Comparison of ENCODE assay signal across 12 mouse cellular contexts in the genomic region with DNA sequence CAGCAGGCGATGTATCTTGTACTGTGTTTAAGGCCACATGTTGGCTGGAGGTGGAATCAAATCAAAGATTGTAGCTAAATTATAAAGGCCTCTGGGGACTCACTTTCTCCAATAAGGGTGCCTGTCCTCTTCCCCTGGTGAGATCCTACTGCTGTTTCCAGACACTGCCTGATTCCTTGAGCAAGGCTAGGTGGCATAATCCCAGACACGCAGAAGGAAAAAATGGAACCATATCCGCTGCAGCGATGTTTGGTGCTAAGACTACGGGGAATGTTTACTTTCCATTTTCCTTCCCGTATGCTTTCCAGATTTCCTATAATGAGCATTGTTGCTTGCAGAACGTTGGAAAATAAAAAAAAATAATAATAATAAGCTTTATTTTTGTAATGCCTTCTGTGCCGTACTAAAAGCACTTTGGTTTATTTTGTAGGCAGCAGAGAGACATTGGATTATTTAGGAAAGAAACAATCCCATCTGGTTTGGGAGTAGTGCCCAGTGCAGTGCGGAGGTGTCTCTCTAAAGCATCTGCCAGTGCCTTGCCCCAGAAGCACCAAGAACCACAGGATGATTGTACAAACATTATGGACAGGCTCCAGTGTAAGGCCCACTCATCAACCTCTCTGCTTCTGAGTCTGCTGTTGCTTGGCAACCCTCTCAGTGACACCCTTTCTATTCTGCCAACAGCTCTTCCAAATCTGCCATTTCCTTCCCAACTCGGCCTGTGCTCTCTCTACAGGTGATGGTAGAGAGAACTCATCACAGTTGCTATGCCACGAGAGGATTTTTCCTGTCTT. TPM values are rescaled to one million over a fixed set of nuclear protein-coding genes. Genes with fewer than 3 reads are reported as not detected.
DNase-seq lines count a peak whose midpoint lies in the region; ATAC-seq lines count a peak whose summit lies in the region.
"Had no signal": no experiment of that assay in that cellular context is flagged by ENCODE, and none has a peak within 500 bp of the region (broad histone marks: within the 10 kb centered on the region; RNA-seq: fewer than 3 reads in every experiment).

No protein-coding gene starts in this region.

- no peaks in the 10 kb centered on the region for H3K4me1 ChIP-seq in midbrain, embryonic 13.5 days (replicated peaks)
- no peaks in the 10 kb centered on the region for H3K4me1 ChIP-seq in midbrain, embryonic 11.5 days (ENCODE audit: control insufficient read depth, insufficient read depth, low read length)

- H3K9me3 ChIP-seq in midbrain, embryonic 13.5 days = no peaks in the 10 kb centered on the region
- no peaks in the 10 kb centered on the region for H3K9me3 ChIP-seq in midbrain, embryonic 11.5 days (ENCODE audit: control insufficient read depth, low read length)
- H3K9me3 ChIP-seq: heart, embryonic 15.5 days had no signal

- no peaks in the 10 kb centered on the region for H3K36me3 ChIP-seq in midbrain, embryonic 13.5 days
- H3K36me3 ChIP-seq in midbrain, embryonic 11.5 days (ENCODE audit: control insufficient read depth, insufficient read depth, low read length) = no peaks in the 10 kb centered on the region
- H3K36me3 ChIP-seq: heart, embryonic 15.5 days had no signal

- 83% methylated on average over 11 of the region's 11 CpGs for WGBS in midbrain, embryonic 13.5 days
- WGBS in midbrain, embryonic 11.5 days = 85% methylated on average over 11 of the region's 11 CpGs

- no peak overlapping the region for H3K4me2 ChIP-seq in midbrain, embryonic 13.5 days (replicated peaks)
- no peak overlapping the region for H3K4me2 ChIP-seq in midbrain, embryonic 11.5 days
- H3K4me2 ChIP-seq: heart, embryonic 15.5 days; liver, embryonic 11.5 days had no signal

- no peak for DNase-seq in midbrain, embryonic 11.5 days (ENCODE audit: low spot score, missing footprints)
- DNase-seq in layer of hippocampus, adult 11-12 months (ENCODE audit: low spot score) = peak; percentile 82
- DNase-seq in left cerebral cortex, postnatal 14 days (ENCODE audit: low spot score in 2 of 2) = peak; percentile 59 to 88
- DNase-seq in thymus, adult 18-20 months = no peak
- no peak for DNase-seq in liver
- DNase-seq: kidney, adult 8-10 months; thymus, postnatal 36 days had no signal

- no peak overlapping the region for H3K27ac ChIP-seq in midbrain, embryonic 13.5 days
- no peak overlapping the region for H3K27ac ChIP-seq in midbrain, embryonic 11.5 days (ENCODE audit: low read depth, low read length)
- H3K27ac ChIP-seq: heart, embryonic 15.5 days; macrophage had no signal

- intact Hi-C loops in left cerebral cortex, postnatal 14 days (cut with DNase I) = no loop called here

- ATAC-seq in midbrain, embryonic 13.5 days = peak; percentile 37; the same call in 1 of the 2 replicates
- ATAC-seq in midbrain, embryonic 11.5 days (ENCODE audit: low FRiP score) = no peak
- ATAC-seq in megakaryocyte progenitor cell, adult 5-6 weeks (replicated peaks; ENCODE audit: poor library complexity) = no peak

- H3K4me3 ChIP-seq in midbrain, embryonic 13.5 days (replicated peaks) = no peak overlapping the region
- no peak overlapping the region for H3K4me3 ChIP-seq in midbrain, embryonic 11.5 days (ENCODE audit: low read depth, low read length)
- H3K4me3 ChIP-seq: heart, embryonic 15.5 days had no signal

- H3K27me3 ChIP-seq in midbrain, embryonic 13.5 days = no peaks in the 10 kb centered on the region
- H3K27me3 ChIP-seq in midbrain, embryonic 11.5 days (ENCODE audit: control insufficient read depth, insufficient read depth, low read length) = no peaks in the 10 kb centered on the region
- H3K27me3 ChIP-seq: heart, embryonic 15.5 days had no signal

- no peak overlapping the region for H3K9ac ChIP-seq in midbrain, embryonic 13.5 days (replicated peaks)
- H3K9ac ChIP-seq in midbrain, embryonic 11.5 days (ENCODE audit: low read length) = no peak overlapping the region
- H3K9ac ChIP-seq: heart, embryonic 15.5 days had no signal

RNA-seq across cellular contexts. Expression of gene Abhd17c, which starts 23.2 kb away (rescaled TPM):
- 15.5 and 22.9 TPM in 2 replicates for polyA plus RNA-seq in midbrain, embryonic 13.5 days (2015; fragmentation: Nextera tagmentation; extraction: Ambion mirVana)
- 47.9 and 57.2 TPM in 2 replicates for polyA plus RNA-seq in midbrain, embryonic 11.5 days (2014; fragmentation: Nextera tagmentation; extraction: Ambion mirVana)
- 10 to 100 TPM; 47.6 to 48.1 TPM for total RNA-seq in left cerebral cortex, postnatal 14 days (2021)
- 46.1 and 47.4 TPM in 2 replicates for total RNA-seq in megakaryocyte progenitor cell, adult 5-6 weeks (2015)
- 22.8 and 26.8 TPM in 2 replicates for total RNA-seq in megakaryocyte progenitor cell, adult 5-6 weeks (2017)

Comparison
In these comparisons a context has a peak if more than half of its experiments do, and no peak if none do; other contexts are left out.
1. DNase-seq: peak in layer of hippocampus, adult 11-12 months (single experiment) and left cerebral cortex, postnatal 14 days (2 of 2); none in midbrain, embryonic 11.5 days (single experiment), thymus, adult 18-20 months (0 of 2) and liver (single experiment).